Mouse (Mus musculus) C2C12 (cell line): ENCODE results near the gene Ntf5. TPM values are rescaled to one million over a fixed set of nuclear protein-coding genes. Genes with fewer than 3 reads are reported as not detected.

ENCODE experiments used
- H3K27me3 ChIP-seq: one replicate; pipeline ENCODE4 v1.6.1; 2011; ENCODE audit not compliant: control insufficient read depth, insufficient read depth, insufficient read length
- H3K36me3 ChIP-seq: one replicate; pipeline ENCODE4 v1.6.1; 2011; ENCODE audit not compliant: control insufficient read depth, insufficient read depth
- H3K4me3 ChIP-seq: one replicate; pipeline ENCODE4 v1.5.1; 2011; ENCODE audit warnings: mild to moderate bottlenecking, control low read depth; ENCODE audit not compliant: poor library complexity, insufficient read depth, severe bottlenecking
- H3K79me2 ChIP-seq: one replicate; pipeline ENCODE4 v1.6.1; 2011; ENCODE audit not compliant: control insufficient read depth, insufficient read depth
- H3K79me3 ChIP-seq: one replicate; pipeline ENCODE4 v1.6.1; 2011; ENCODE audit warnings: low read depth, control low read depth
- H3ac ChIP-seq: one replicate; pipeline ENCODE3; 2011; ENCODE audit warnings: low read depth; ENCODE audit not compliant: control insufficient read depth, insufficient read length
- CEBPB ChIP-seq: IDR thresholded peaks from one replicate; pipeline ENCODE4 v1.6.1; 2011; ENCODE audit warnings: low read depth, mild to moderate bottlenecking, control low read depth, moderate library complexity
- CTCF ChIP-seq: IDR thresholded peaks from one replicate; pipeline ENCODE4 v1.5.1; 2011; ENCODE audit not compliant: control insufficient read depth, insufficient read depth, insufficient read length
- FOSL1 ChIP-seq: IDR thresholded peaks from one replicate; pipeline ENCODE4 v1.8.0; 2011; ENCODE audit warnings: mild to moderate bottlenecking, low read length; ENCODE audit not compliant: poor library complexity, insufficient read depth, severe bottlenecking
- MAX ChIP-seq: IDR thresholded peaks from one replicate; pipeline ENCODE4 v1.6.1; 2011; ENCODE audit warnings: mild to moderate bottlenecking, control low read depth
- MYOD1 ChIP-seq: IDR thresholded peaks from one replicate; pipeline ENCODE4 v1.6.1; 2011; ENCODE audit warnings: low read depth; ENCODE audit not compliant: control insufficient read depth, insufficient read length
- MYOG ChIP-seq: IDR thresholded peaks from one replicate; pipeline ENCODE4 v1.6.1; 2011; ENCODE audit not compliant: control insufficient read depth, insufficient read length; ENCODE audit errors: extremely low read depth
- USF1 ChIP-seq: IDR thresholded peaks from one replicate; pipeline ENCODE4 v1.6.1; 2011; ENCODE audit warnings: low read depth, mild to moderate bottlenecking, control low read depth, moderate library complexity
- microRNA-seq: library from miRNA; unstranded; fragments of <30 nt; microRNA quantifications from one replicate; pipeline ENCODE4, GENCODE M21; 2019; ENCODE audit warnings: borderline microRNAs expressed
- polyA plus RNA-seq: library from polyadenylated mRNA; unstranded; fragments of >200 nt; fragmentation: generic; extraction: Trizol; gene quantifications from one replicate; pipeline ENCODE4 v1.2.1, GENCODE M21; 2012; ENCODE audit warnings: missing spikeins

Ntf5 gene
- polyA plus RNA-seq, 1 experiment: 0.92 TPM

GRCm38 (mm10) chr7:45463987-45464778, 50.7 kb downstream of the Ntf5 start:
- Histone ChIP-seq H3ac (no peak overlapping the region), H3K36me3 (peaks cover 47% of the 10 kb centered on the region), H3K79me2 (peaks cover 54% of the 10 kb centered on the region), H3K79me3 (peaks cover 42% of the 10 kb centered on the region), H3K4me3 (no peak overlapping the region), H3K27me3 (no peaks in the 10 kb centered on the region)
- TF ChIP-seq MYOD1 (no peak), FOSL1 (no peak), MYOG (no peak), MAX (no peak), CEBPB (no peak), CTCF (no peak), USF1 (no peak)

GRCm38 (mm10) chr7:45465112-45465511, 51.6 kb downstream of the Ntf5 start:
- peaks cover 39% of the 10 kb centered on the region for H3K79me3 ChIP-seq
- TF ChIP-seq CEBPB (no peak), MYOD1 (no peak), FOSL1 (no peak), CTCF (no peak), MAX (no peak), USF1 (no peak), MYOG (no peak)
- H3K4me3 ChIP-seq: peak overlapping the region; percentile 76
- H3K27me3 ChIP-seq: no peaks in the 10 kb centered on the region
- peaks cover 46% of the 10 kb centered on the region for H3K36me3 ChIP-seq
- H3ac ChIP-seq: peak overlapping the region; percentile 75
- H3K79me2 ChIP-seq: peaks cover 48% of the 10 kb centered on the region

- peak overlapping the region; percentile 76 for H3K4me3 ChIP-seq
- peaks cover 42% of the 10 kb centered on the region for H3K36me3 ChIP-seq
- H3ac ChIP-seq: peak overlapping the region; percentile 75
- no peaks in the 10 kb centered on the region for H3K27me3 ChIP-seq
- H3K79me2 ChIP-seq: peaks cover 44% of the 10 kb centered on the region
- TF ChIP-seq MAX (no peak), CEBPB (no peak), USF1 (no peak)
- peaks cover 36% of the 10 kb centered on the region for H3K79me3 ChIP-seq
Observed at GRCm38 (mm10) chr7:45465549-45465948, 52.1 kb downstream of the Ntf5 start.

GRCm38 (mm10) chr7:45466283-45467089, 53.0 kb downstream of the Ntf5 start, which contains the start of gene Bax:
Gene Bax (minus strand): TSS chr7:45466898.
- peaks cover 42% of the 10 kb centered on the region for H3K36me3 ChIP-seq
- H3ac ChIP-seq: peak within 1 kb of the TSS; percentile 75
- H3K79me3 ChIP-seq: peaks cover 34% of the 10 kb centered on the region
- no peaks in the 10 kb centered on the region for H3K27me3 ChIP-seq
- peaks cover 43% of the 10 kb centered on the region for H3K79me2 ChIP-seq
- TF ChIP-seq MYOD1: no peak
- TF ChIP-seq USF1: peak; percentile 97
- TF ChIP-seq MAX: peak; percentile 79
- TF ChIP-seq CTCF: no peak
- no peak for TF ChIP-seq CEBPB
- H3K4me3 ChIP-seq: peak within 1 kb of the TSS; percentile 76

Small RNA genes lying within 50 kb of the gene (microRNA-seq; reads per million reads assigned to microRNA genes)
- 0.96 reads per million, percentile 20 among the genes with 10 or more reads in this experiment for gene Gm22133

Other genes with a start within 250 kb of the Ntf5 start
- gene Slc17a7, start 249.7 kb upstream of the Ntf5 start, polyA plus RNA-seq: 0.14 TPM
- gene Gfy, start 234.1 kb upstream of the Ntf5 start, polyA plus RNA-seq: not detected
- gene Pth2, start 232.7 kb upstream of the Ntf5 start, polyA plus RNA-seq: not detected
- not detected for gene Ccdc155, start 208.8 kb upstream of the Ntf5 start, polyA plus RNA-seq
- gene Dkkl1, start 201.5 kb upstream of the Ntf5 start, polyA plus RNA-seq: 0.07 TPM
- gene Tead2, start 197.9 kb upstream of the Ntf5 start, polyA plus RNA-seq: 127 TPM
- gene Cd37, start 174.6 kb upstream of the Ntf5 start, polyA plus RNA-seq: 0.37 TPM
- gene Slc6a16, start 172.6 kb upstream of the Ntf5 start, polyA plus RNA-seq: not detected
- gene Slc6a21, start 136.2 kb upstream of the Ntf5 start, polyA plus RNA-seq: not detected
- gene Trpm4, start 79.9 kb upstream of the Ntf5 start, polyA plus RNA-seq: 10.6 TPM
- gene Hrc, start 78.4 kb upstream of the Ntf5 start, polyA plus RNA-seq: 0.51 TPM
- gene Ppfia3, start 46.7 kb upstream of the Ntf5 start, polyA plus RNA-seq: 4.8 TPM
- gene Lin7b, start 43.1 kb upstream of the Ntf5 start, polyA plus RNA-seq: 0.94 TPM
- 321 TPM for gene Snrnp70, start 18.0 kb upstream of the Ntf5 start, polyA plus RNA-seq
- 0.01 TPM for gene Kcna7, start 8.0 kb upstream of the Ntf5 start, polyA plus RNA-seq
- gene Lhb, start 7.1 kb downstream of the Ntf5 start, polyA plus RNA-seq: not detected
- 25.2 TPM for gene Gys1, start 21.1 kb downstream of the Ntf5 start, polyA plus RNA-seq
- 179 TPM for gene Ruvbl2, start 24.4 kb downstream of the Ntf5 start, polyA plus RNA-seq
- 14,288 TPM for gene Ftl1, start 46.2 kb downstream of the Ntf5 start, polyA plus RNA-seq
- 642 TPM for gene Bax, start 53.2 kb downstream of the Ntf5 start, polyA plus RNA-seq
- not detected for gene Tulp2, start 68.2 kb downstream of the Ntf5 start, polyA plus RNA-seq
- gene Gm45808, start 73.1 kb downstream of the Ntf5 start, polyA plus RNA-seq: not detected
- 0.07 TPM for gene Dhdh, start 75.1 kb downstream of the Ntf5 start, polyA plus RNA-seq
- 115 TPM for gene Nucb1, start 96.7 kb downstream of the Ntf5 start, polyA plus RNA-seq
- gene Ppp1r15a, start 112.6 kb downstream of the Ntf5 start, polyA plus RNA-seq: 32.5 TPM
- gene Plekha4, start 112.6 kb downstream of the Ntf5 start, polyA plus RNA-seq: 0.89 TPM
- gene Hsd17b14, start 141.2 kb downstream of the Ntf5 start, polyA plus RNA-seq: 1.7 TPM
- 26.5 TPM for gene Bcat2, start 156.5 kb downstream of the Ntf5 start, polyA plus RNA-seq
- 0.97 TPM for gene Fgf21, start 201.8 kb downstream of the Ntf5 start, polyA plus RNA-seq
- gene Fut1, start 203.6 kb downstream of the Ntf5 start, polyA plus RNA-seq: 0.04 TPM
- not detected for gene Izumo1, start 208.1 kb downstream of the Ntf5 start, polyA plus RNA-seq
- gene Rasip1, start 213.8 kb downstream of the Ntf5 start, polyA plus RNA-seq: not detected
- 0.48 TPM for gene Mamstr, start 226.3 kb downstream of the Ntf5 start, polyA plus RNA-seq